Mouse (Mus musculus) olfactory bulb, adult 2 months (tissue): ENCODE results near the gene Wdr73. TPM values are rescaled to one million over a fixed set of nuclear protein-coding genes. Genes with fewer than 3 reads are reported as not detected.

Source experiments
- H3K27ac ChIP-seq: fragments of 200-500 bp; 2 replicates; pipeline ENCODE4 v1.5.1; 2012; ENCODE audit warnings: low read depth, low read length; ENCODE audit not compliant: insufficient read depth
- H3K4me1 ChIP-seq: fragments of 200-500 bp; 2 replicates; pipeline ENCODE4 v1.6.1; 2012; ENCODE audit warnings: low read length; ENCODE audit not compliant: control insufficient read depth, insufficient read depth
- H3K4me3 ChIP-seq: fragments of 200-500 bp; 2 replicates; pipeline ENCODE4 v1.5.1; 2012; ENCODE audit warnings: mild to moderate bottlenecking, low read depth, low read length, moderate library complexity; ENCODE audit not compliant: insufficient read depth
- CTCF ChIP-seq: fragments of 200-500 bp; IDR thresholded peaks from 2 replicates; pipeline ENCODE4 v1.5.1; 2012; ENCODE audit warnings: low read depth, mild to moderate bottlenecking, low read length, moderate library complexity; ENCODE audit not compliant: insufficient read depth
- POLR2A ChIP-seq: fragments of 200-500 bp; IDR thresholded peaks from 2 replicates; pipeline ENCODE4 v1.6.1; 2012; ENCODE audit warnings: mild to moderate bottlenecking, low read depth, low read length, moderate library complexity; ENCODE audit not compliant: insufficient read depth
- WGBS: fragments of 180-500 bp; shearing (Covaris S2); methylation state at CpG from one replicate; pipeline ENCODE4 v1.1.7; 2018; 5-methylcytosine and 5-hydroxymethylcytosine counted together
- polyA plus RNA-seq: library from polyadenylated mRNA; stranded (reverse); fragments of >200 nt; gene quantifications from 2 replicates; pipeline ENCODE4 v1.2.4, GENCODE M21; 2012; ENCODE audit warnings: low replicate concordance; ENCODE audit not compliant: missing spikeins, insufficient read depth, insufficient read length

Gene Wdr73
- polyA plus RNA-seq, 1 experiment: not detected

DNA sequence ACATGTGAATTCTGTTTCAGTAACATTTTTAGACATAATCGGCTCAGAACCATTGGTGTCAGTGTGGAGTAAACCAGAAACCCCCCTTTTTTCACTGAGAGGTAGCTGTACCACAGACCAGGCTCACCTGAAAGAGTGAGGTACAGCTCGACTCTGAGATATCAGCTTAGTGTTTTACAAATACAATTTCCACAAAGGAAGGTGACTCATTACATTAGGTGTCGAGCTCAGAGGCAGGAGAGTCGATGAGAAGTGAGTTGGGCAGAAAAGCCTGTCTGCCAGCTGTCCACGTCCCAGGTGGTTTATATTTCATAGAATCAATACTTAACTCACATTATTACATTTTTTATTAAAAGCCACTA, 18.6 kb upstream of the Wdr73 start:
- Histone ChIP-seq H3K4me3 (no peak overlapping the region), H3K27ac (no peak overlapping the region), H3K4me1 (no peaks in the 10 kb centered on the region)
- TF ChIP-seq POLR2A: no peak
- no peak for TF ChIP-seq CTCF
- 87% methylated on average over 5 of the region's 5 CpGs for WGBS

- WGBS: 81% methylated on average over 8 of the region's 8 CpGs
- Histone ChIP-seq H3K4me1 (no peaks in the 10 kb centered on the region), H3K27ac (no peak overlapping the region), H3K4me3 (no peak overlapping the region)
- TF ChIP-seq POLR2A: no peak
- TF ChIP-seq CTCF: no peak
Observed at GRCm38 (mm10) chr7:80918982-80919646, 18.0 kb upstream of the Wdr73 start.

- no peak for TF ChIP-seq POLR2A
- no peak for TF ChIP-seq CTCF
- Histone ChIP-seq H3K27ac (no peak overlapping the region), H3K4me1 (no peaks in the 10 kb centered on the region), H3K4me3 (no peak overlapping the region)
- WGBS: 71% methylated on average over 4 of the region's 4 CpGs
Observed at GRCm38 (mm10) chr7:80917916-80918465, 16.9 kb upstream of the Wdr73 start.

GRCm38 (mm10) chr7:80912496-80912895, 11.4 kb upstream of the Wdr73 start:
- Histone ChIP-seq H3K4me1 (peaks cover 4% of the 10 kb centered on the region), H3K27ac (peak overlapping the region; percentile 12; the same call in 1 of the 2 replicates), H3K4me3 (no peak overlapping the region)
- no peak for TF ChIP-seq POLR2A
- TF ChIP-seq CTCF: no peak
- WGBS: 81% methylated on average over 8 of the region's 8 CpGs

- H3K4me1 ChIP-seq: peaks cover 4% of the 10 kb centered on the region
- WGBS: 74% methylated on average over 7 of the region's 7 CpGs
- H3K27ac ChIP-seq: no peak overlapping the region
- H3K4me3 ChIP-seq: no peak overlapping the region
- TF ChIP-seq POLR2A (no peak), CTCF (no peak)
Observed at GRCm38 (mm10) chr7:80911053-80911452, 10.0 kb upstream of the Wdr73 start.

DNA sequence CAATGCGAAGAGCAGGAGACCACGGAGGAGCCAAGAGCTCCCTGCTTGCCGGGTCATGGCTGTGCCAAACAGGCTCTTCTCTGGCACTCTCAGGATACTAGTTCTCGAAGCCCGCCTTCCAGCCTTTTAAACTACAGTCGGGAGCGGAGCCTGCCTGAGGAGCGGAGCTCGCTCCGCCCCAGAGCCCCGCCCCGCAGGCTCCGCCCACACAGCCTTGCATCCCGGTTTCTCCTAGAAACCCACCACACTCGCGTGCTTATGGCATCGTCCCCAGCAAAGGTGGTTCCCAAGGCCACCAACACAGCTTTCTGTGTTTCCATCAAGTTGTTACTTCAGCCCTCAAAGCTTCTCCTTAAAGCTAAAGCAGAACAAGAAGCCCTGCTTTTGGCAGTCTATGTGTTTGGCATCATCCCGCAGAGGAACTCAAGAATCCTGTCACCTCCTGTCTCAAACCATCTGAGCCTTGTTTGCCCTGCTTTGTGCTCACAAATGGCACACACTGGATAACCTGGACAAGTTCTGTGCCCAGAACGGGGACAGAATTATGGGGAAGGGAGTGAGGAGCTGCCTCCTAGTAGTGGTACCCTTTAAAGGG, 3.9 kb upstream of the Wdr73 start, which contains the start of gene Nmb:
Nmb (minus strand) TSS at position 156 of the 595 bp plus-strand sequence.
- H3K4me3 ChIP-seq: peak within 1 kb of the TSS; percentile 39

GRCm38 (mm10) chr7:80903625-80904422, 2.8 kb upstream of the Wdr73 start:
- Histone ChIP-seq H3K27ac (no peak overlapping the region), H3K4me3 (peak overlapping the region; percentile 5; the same call in 1 of the 2 replicates), H3K4me1 (peaks cover 15% of the 10 kb centered on the region)
- 83% methylated on average over 11 of the region's 11 CpGs for WGBS
- TF ChIP-seq POLR2A (no peak), CTCF (no peak)

More for the DNA sequence above, 3.9 kb upstream of the Wdr73 start, which contains the start of gene Nmb:
- peaks cover 15% of the 10 kb centered on the region for H3K4me1 ChIP-seq
- no peak within 1 kb of the TSS for H3K27ac ChIP-seq
- WGBS: 2% methylated on average over 19 of the region's 19 CpGs
- TF ChIP-seq POLR2A: 0 out of 2 replicates have a peak, but pooled peaks have one; percentile 40
- no peak for TF ChIP-seq CTCF

DNA sequence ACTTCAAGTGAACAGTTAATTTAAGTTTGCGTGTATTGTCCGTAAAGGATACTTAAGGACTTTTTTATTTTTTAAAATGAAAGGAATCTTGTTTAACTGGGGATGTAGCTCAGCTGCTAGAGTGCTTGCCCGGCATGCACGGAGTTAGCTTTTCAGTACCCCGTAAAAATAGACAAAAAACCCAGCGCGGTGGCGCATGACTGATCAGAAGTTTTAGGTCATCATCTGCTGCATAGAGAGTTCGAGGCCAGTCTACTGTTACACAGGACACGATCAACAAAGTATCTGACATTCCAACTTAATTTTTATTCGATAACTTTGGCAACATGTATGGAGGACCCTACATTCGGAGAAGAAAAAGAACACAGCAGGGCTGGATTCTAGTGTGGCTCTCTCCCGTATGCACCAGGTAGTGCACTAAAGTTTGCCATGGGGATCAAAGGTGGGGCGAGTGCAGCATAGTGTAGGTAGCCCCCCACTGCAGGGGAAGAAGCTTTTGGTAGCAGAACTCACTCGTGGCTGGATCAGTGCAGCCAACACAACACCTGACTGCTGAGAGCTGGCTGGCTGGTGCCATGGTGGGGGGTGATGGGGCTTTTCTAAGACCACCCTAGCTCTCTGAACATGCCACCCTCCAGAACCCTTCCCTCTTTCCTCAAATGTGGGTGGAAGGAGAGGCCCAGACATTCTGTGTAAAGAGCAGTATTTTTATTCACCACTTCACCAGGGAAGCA, 639 bp upstream of the Wdr73 start:
- Histone ChIP-seq H3K4me3 (no peak overlapping the region), H3K4me1 (peaks cover 21% of the 10 kb centered on the region), H3K27ac (0 out of 2 replicates have a peak overlapping the region, but pooled peaks have one; percentile 43)
- TF ChIP-seq POLR2A (no peak), CTCF (no peak)
- WGBS: 18% methylated on average over 15 of the region's 15 CpGs
